Mouse (Mus musculus) hematopoietic stem cell, adult 5-6 weeks (primary cell): ENCODE data around the gene Rpap1. TPM values are rescaled to one million over a fixed set of nuclear protein-coding genes. Genes with fewer than 3 reads are reported as not detected.

Source experiments
- ATAC-seq, 2 experiments: fragments of 125-278 bp in 1 of 2; replicated peaks in 1 of 2; 2 replicates each; pipeline ENCODE4 v1.8.0; 2016 to 2017; ENCODE audit warnings: inconsistent platforms in 2 of 2, mild to moderate bottlenecking in 2 of 2, moderate number of reproducible peaks in 2 of 2, low read depth in 1 of 2, moderate TSS enrichment in 1 of 2; ENCODE audit not compliant: low FRiP score in 2 of 2, poor library complexity in 2 of 2, severe bottlenecking in 2 of 2, insufficient read depth in 1 of 2, low TSS enrichment in 1 of 2
- total RNA-seq: library from RNA; stranded (forward); fragments of 172-1452, 232-1000 nt; gene quantifications from 2 replicates; pipeline ENCODE4 v1.2.3, GENCODE M21; 2017

The Rpap1 gene
- 9.2 and 10.5 TPM in 2 replicates for total RNA-seq

DNA sequence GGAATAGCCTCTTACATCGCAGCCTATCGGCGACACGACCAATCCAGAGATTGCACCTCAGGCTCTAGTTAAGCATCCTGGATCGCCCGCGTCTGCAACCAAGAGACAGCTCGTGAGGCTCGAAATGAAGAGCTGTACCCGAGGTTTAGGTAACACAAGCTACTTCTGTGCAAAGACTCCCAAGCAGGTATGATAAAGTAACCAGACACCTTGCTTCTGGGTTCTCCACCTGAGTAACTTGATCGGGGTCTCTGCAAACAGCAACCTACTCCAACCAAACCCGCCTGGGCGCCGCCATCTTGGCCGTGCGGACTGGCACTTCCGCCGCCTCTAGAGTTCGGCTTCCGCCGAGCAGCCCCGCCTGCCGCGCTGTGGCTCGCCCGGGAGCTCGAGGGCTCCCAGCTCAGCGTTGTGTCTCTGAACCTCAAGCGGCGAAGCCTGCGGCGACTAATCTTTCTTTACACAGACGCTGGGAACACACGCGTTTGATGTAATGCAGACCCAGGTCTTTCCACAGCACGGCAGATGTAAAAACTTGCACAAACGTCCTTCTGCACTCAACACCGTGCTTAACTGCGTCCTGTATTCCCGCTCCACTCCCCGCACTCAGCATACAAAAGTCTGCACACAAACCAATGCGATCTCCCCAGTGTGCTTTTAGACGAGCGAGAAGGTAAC is at the start of gene Rpap1:
Gene Rpap1, minus strand, starts transcription at position 332 of the 678 bp plus-strand sequence.
- ATAC-seq: peak; percentile 97 to 99

GRCm38 (mm10) chr2:119834231-119834630 is 46.9 kb upstream of the Rpap1 start:
- no peak for ATAC-seq

- no peak for ATAC-seq
These were observed 43.2 kb upstream of the Rpap1 start for GRCm38 (mm10) chr2:119830579-119830978.

- no peak for ATAC-seq
These were observed 33.8 kb upstream of the Rpap1 start for GRCm38 (mm10) chr2:119821136-119821535.

- no peak for ATAC-seq
These were observed 31.4 kb upstream of the Rpap1 start for GRCm38 (mm10) chr2:119818668-119819272.

- ATAC-seq: no peak
These were observed 29.7 kb upstream of the Rpap1 start for GRCm38 (mm10) chr2:119817047-119817446.

GRCm38 (mm10) chr2:119816611-119817010 is 29.3 kb upstream of the Rpap1 start:
- ATAC-seq: no peak

DNA sequence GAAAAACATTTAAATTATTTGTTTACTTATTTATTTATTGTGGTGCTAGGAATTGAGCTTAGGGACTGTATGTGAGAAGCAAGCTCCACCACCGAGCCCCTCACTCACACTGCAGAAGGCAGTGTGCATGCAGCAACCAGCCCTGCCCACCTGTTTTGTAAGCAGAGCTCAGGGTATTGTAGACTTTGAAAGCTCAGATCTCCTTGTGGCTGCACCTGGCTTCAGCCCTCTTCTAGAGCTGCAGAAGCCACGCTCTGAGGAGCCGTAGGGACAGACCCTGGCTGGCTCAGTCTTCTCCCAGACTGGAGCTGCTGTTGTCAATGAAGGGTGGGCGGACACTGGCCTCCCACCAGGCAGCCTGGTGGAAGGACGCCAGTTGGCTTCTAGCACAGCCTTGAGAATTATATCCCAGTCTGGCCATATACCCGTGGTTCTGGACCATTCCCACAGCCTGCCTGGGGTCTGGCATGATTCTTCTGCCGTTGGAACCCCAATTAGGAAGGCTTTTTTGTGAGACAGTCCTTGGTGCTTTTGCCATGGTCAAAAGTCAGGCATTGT is 27.1 kb upstream of the Rpap1 start:
- ATAC-seq: no peak

DNA sequence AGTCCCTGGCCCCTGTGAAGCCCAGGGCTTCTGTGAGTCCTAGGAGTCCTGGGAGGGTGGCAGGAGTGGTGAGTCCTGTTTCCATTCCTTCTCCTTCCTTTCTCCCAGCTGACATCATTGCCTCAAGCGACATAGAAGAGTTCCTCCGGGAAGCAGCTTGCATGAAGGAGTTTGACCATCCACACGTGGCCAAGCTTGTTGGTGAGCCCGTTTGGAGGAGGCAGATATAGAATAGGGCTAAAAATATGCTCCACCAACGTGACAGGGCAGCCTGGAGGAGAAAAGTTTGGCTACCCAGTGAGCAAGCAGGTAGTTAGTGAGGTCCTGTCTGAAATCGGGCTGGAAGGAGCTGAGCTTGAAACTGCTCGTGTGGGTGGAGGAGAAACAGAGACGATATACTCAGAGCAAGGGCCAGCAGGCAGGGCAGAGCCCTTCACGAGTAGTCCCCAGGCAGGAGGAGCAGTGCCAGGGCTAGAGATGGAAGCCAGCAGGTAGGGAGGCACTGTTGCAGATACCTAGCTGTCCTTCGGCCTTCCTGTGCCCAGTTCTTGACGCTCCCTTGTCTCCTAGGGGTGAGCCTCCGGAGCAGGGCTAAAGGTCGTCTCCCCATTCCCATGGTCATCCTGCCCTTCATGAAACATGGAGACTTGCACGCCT is 24.3 kb upstream of the Rpap1 start:
- ATAC-seq: no peak

- ATAC-seq: no peak
These were observed 23.6 kb upstream of the Rpap1 start for GRCm38 (mm10) chr2:119810890-119811289.

DNA sequence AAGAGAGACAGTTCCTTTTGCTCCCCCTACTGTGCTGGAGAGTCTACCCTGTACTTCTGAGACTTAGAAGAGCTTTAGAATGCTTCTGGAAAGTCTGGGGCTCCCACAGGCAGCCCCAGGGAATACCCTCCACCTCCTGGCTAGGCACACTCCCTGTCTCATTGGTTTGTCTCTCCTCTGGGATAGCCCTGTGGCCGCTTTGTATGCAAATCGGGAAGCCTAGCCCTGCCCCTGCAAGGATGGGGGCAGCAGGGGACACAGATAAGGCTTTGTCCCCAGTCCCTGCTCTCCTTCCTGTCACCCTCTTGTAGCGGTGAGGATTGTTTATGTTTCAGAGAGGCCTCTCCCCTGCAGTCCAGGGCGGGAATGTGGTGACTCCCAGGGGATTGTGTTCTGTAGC is 21.5 kb upstream of the Rpap1 start:
- ATAC-seq: no peak

- no peak for ATAC-seq
These were observed 21.1 kb upstream of the Rpap1 start for GRCm38 (mm10) chr2:119808438-119808837.

- no peak for ATAC-seq
These were observed 18.2 kb upstream of the Rpap1 start for GRCm38 (mm10) chr2:119805536-119805935.

DNA sequence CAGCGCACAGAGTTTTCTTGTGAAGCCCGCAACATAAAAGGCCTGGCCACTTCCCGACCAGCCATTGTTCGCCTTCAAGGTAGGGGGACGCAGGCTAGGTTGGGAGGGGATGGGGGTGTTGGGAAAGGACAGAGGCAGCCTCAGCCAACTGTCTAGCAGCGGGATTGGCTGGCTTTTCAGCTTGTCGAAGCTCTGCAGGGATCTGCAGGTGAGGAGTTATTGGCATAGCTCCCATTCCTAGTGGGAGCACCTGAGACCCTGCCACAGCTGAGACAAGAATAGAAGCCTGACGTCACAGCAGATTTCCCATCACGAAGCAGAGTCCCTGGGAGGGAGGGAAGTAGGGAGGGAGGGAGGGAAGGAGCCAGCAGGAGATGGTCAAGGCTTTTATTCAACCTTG is 17.4 kb upstream of the Rpap1 start:
- ATAC-seq: no peak

DNA sequence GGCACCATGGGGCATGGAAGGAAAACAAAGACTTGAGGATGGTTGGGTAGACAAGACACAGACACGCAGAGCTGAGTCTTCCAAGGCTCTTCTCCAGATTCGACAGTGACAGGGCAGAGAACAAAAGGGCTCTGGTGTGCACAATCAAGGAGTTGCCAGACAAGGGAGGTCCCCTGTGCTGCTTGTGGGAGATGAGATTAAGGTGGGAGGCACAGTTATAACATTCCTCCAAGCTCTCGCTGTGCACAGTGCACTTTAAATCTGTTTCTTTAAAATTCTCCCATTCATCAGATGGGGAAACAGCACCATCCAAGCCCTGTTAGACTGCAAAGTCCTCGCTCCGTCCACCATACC is 16.9 kb upstream of the Rpap1 start:
- no peak for ATAC-seq

- no peak for ATAC-seq
These were observed 16.4 kb upstream of the Rpap1 start for GRCm38 (mm10) chr2:119803618-119804274.

GRCm38 (mm10) chr2:119802767-119803617 is 15.7 kb upstream of the Rpap1 start:
- ATAC-seq: no peak
